Mouse (Mus musculus) kidney, postnatal 4 days (tissue): ENCODE measurements at regions not wholly inside any gene's neighbourhood (a gene's known extent, or its start where the extent isn't known, plus 50 kb on each side); places are given as distances from the start of the nearest gene placed in this dataset.

Source experiments
- DNase-seq, 2 experiments: peaks; one replicate each; pipeline ENCODE4 v3.0.0; 2021; ENCODE audit warnings: mixed read lengths in 2 of 2

DNA sequence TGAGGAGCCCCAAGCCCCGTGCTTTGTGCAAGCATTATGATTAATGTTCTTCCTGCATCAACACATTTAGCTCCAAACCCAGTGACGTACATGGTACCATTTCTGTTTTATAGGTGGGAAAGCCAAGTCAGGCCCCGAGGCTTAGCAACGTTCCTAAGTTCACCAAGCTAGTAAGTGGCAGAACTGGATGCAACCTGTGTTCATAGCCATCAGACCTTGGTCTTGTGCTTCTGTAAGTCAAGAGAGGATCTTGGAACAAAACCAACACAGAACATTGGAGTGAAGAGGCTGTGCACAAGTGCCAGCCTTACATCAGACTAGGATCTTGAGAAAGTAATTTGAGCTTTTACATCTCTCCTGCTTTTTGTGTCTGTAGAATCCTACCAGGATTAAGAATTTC is 71.3 kb downstream of the Cdc7 start:
- no peak for DNase-seq

DNA sequence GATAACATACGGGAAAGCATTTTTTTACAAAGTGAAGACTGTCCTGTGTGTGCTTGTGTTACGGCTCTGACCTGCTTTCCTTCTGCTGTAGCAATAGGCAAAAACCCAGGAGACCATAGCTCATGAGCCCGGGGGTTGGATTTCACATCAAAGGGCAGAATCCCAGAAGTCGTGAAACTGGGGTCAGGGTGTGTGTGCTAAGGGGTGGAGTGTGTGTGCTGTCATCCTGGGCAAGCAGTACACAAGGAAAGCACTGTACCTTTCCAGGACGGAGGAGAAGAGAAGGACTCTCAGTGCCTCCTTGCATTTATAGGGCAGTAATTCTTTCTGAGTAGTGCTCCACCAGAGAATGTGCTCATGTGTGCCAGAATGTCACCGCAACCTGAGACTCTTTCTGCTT is 71.7 kb downstream of the Cdc7 start:
- DNase-seq: no peak

DNA sequence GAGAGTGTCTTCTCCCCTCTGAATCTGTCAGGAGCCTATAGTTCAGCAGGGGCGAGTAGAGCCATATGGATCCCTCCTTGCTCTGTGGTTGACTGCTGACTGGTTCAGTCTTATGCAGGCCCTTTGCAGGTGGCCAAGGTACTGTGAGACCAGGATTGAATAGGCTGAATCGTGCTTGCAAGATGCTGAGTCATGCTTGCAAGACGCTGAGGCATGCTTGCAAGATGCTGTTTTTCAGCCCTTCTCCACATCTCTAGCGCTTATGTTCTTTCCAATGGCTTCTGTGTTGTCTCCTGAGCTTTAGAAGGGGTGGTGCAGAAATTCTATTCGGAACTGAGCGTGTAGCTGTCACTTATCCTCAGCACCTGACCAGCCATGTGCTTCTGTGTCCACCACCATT is 72.4 kb downstream of the Cdc7 start:
- no peak for DNase-seq

DNA sequence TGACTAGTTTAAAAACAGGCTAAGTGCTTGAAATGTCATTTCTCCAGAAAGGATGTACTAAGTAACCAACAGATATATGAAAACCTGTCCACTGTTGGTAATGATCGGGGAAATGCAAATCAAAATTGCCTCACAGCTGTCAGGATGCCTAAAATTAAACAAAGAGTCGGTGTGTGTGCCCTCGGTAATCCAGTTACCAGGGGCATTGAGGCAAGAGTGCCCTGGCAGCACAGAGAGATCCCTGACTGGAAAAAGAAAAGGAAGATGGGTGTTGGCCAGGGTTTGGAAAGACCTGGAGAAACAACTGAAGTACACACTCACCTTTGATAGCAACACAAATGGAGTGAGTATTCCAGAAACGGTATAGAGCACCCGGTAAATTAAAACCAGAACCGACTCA is 73.0 kb downstream of the Cdc7 start:
- no peak for DNase-seq

DNA sequence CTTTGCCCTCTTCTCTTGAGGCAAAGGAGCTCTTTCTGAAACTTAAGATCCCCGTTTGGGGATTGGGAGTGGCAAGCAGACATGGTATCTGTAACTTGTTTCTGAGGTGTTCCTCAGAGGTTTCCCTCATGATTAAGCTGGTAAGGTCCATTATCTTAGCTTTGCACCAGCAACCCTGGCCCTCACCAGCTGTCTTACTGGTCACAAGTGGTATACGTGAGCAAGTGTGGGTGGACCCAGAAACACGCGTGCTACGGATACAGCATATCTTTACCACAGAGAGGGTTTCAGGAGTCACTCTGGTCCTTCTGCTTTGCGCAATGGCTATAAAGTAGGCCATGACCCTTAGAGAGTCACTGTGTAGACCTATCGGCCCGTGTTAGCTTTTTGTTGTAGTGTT is 75.2 kb downstream of the Cdc7 start:
- no peak for DNase-seq

DNA sequence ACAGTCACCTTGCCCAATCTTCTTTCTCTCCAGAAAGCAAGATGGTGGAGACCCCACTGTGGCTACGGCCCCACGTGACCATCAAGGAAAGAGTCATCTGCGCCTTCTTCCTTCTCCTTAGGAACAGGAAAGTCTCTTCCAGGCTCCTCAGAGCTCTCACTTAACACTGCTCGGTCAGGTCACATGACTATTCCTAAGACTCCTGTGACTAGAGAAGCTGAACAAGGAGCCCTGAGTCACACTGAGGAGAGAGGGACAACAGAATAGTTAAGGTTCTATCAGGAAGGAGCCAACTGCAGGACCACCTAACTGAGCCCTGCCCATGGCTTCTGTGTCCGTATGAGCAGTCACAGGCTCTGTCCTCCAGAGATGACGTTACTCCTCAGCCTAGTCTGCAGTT is 75.8 kb downstream of the Cdc7 start:
- no peak for DNase-seq

DNA sequence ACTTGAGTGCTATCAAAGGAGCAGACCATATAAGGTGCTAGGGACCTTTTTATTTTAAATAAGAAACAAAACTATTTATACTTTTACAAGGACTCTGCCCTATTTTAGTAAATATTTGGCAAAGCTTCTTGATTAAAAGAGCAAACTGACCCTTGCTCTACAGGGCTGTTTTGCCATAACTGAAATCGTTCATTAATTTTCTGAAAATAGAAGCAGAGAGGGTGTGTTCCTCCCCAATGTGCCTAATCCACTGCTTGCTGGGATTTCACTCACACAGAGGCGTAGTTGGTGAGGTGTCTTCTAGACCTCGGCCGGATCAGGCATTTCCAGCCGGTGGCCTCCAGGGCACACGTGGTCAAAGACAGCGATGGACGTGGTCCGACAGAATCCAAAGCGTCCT is 76.4 kb downstream of the Cdc7 start:
- no peak for DNase-seq

DNA sequence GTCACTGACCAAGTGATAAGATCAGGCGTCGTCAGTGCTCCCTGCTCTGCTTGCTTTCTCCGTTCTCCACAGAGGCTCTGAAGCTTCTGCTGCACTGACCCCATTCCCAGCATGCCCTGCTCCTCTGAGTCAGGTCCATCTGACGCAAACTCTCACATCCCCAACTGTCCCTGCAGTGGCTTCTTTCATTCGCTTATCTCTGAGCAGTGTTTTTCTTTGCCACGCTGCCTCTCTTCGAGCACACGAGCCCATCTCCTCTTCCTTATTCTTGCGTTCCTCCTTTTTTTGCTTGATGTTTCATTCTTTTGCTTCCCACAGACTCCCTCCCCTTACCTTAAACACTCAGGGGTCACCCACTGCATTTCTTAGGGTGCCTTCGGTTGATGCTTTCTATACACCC is 81.0 kb downstream of the Cdc7 start:
- DNase-seq: no peak

DNA sequence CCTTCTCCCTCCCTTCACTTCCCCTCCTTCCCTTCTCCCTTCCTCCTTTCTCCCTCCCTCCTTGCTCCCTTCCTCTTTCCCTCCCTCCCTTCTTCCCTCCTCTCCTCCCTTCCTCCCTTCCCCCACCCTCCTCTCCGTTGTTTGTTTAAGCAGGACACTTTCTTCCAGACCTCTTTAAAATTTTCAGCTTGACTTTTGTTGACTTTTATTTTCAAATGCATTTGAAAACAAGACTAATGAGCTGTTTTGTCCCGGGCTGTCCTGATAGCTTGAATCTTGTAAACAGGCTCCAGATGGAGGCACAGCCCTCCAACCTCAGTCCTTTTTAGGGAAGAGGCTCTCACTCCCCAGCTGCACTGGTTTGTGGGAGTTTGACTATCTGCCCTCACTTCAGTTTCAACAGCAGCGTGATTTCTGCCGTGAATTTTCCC is 82.4 kb downstream of the Cdc7 start:
- peak; percentile 32 to 55 for DNase-seq

DNA sequence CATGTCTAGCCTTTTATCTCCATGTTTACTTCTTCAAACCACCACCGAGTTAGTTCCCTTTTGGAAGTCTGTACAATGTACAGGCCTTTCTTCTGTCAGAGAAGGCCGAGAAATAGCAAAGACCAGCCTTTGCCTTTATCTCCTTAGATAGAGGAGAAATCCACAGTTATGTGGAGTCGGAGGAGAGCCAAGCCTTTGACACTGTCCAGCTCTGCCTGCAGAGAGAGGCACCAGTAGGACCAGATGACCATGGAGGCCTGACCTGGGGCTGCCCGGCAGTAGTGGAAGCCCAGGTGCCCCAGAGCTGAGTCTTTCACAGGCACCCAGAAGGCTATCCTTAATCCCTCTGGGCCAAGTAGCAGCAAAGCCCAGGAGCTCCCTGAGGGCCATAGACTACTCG is 84.5 kb downstream of the Cdc7 start:
- no peak for DNase-seq

DNA sequence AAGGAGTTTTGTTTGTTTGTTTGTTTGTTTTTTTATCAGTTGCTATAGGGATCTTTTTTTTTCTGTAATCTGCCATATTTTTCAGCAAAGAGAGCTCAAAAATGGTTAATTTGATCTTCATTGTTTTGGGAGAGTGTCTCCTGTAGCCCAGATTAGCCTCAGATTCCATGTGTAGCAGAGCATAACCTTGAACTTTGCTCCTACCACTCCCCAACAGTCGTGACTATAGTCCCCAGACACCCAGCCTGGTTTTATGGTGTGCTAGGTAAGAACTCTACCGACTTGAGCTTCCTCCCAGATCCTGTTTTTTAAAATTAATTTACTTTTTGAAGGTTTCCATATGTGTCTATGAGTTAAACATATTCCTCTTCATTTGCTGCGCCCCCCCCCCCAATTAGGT is 86.0 kb downstream of the Cdc7 start:
- no peak for DNase-seq

DNA sequence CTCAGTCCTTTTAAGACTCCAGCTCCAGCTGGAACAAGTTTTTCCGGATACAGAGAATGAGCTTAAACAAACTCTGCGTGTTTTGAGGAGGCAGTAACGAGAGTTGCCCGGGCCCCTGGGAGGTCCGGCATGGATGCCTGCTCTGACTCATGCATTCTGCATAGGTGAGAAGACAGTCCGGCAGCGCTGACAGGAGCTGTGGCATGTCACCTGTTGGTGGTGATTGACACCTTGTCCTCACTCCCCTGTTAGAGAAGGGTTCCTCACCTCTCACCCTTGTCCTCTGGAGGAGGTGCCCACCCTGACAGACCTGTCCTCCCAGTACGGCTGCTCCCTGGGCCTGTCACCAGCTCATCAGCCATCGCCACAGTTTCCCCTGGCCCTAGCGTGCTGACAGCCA is 87.7 kb downstream of the Cdc7 start:
- peak; percentile 39 to 51 for DNase-seq

DNA sequence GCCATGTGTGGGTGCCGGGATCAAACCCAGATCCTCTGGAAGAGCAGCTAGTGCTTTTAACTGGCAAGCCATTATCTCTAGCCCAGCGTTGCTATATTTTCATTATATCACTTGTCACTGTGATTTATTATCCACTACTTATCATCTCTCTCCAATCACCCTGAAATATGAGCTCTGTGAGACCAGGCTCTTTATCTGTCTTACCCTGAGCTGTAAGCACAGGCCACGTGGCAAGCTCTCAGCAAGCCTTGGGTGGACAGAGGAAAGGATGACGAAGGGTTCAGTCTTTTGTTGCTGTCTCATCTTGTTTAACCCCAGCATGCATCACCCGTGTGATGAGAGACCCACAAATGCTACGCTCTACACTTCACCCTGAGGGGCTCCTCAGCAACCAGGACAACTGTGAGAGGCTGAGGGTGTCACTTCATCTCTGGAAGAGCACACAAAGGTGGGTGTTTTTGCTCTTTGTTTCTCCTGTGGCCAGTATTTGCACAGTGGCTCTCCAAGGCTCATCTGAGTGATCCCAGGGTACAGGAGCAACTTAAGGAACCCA is 90.9 kb downstream of the Cdc7 start:
- no peak for DNase-seq

DNA sequence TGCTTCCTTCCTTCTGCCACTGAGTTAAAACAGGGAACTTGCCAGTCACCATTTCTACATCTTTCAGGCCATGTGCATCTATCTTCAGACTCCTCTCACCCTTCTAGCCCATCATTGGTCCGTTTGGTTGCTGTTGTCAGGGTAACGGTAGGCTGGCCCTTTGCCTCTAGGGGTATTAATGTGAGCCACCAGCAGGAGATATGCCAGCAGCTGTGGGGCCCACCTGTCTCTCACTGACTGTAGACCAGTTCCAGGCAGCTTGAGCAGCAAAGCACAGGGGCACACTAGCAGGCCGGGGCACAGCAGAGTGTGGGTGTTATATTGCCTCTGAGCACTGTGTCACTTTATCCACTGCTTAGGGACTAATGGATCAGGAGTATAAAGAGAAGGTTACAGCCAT is 91.3 kb downstream of the Cdc7 start:
- DNase-seq: no peak
